ENCODE assay signal across 8 mouse cellular contexts in genomic region chr10:24493392-24493791, GRCm38 (mm10).
DNase-seq lines count a peak whose midpoint lies in the region; ATAC-seq and TF ChIP-seq lines count a peak whose summit lies in the region.

No protein-coding gene starts in this region.

- WGBS in intestine, embryonic 14.5 days, result 56% methylated on average over 4 of the region's 4 CpGs
- WGBS in intestine, postnatal 0 days, result 48% methylated on average over 4 of the region's 4 CpGs
- 45% methylated on average over 4 of the region's 4 CpGs for WGBS in kidney, embryonic 14.5 days
- WGBS in stomach, embryonic 15.5 days, result 41% methylated on average over 4 of the region's 4 CpGs
- WGBS in forebrain, embryonic 15.5 days, result 64% methylated on average over 4 of the region's 4 CpGs

- H3K4me1 ChIP-seq in intestine, embryonic 14.5 days (replicated peaks; ENCODE audit: control insufficient read depth, insufficient read depth, low read length), result peaks cover 11% of the 10 kb centered on the region
- no peaks in the 10 kb centered on the region for H3K4me1 ChIP-seq in intestine, postnatal 0 days (replicated peaks; ENCODE audit: control insufficient read depth, insufficient read depth, low read length)
- H3K4me1 ChIP-seq in kidney, embryonic 14.5 days (ENCODE audit: control insufficient read depth, insufficient read depth, low read length), result no peaks in the 10 kb centered on the region
- H3K4me1 ChIP-seq in stomach, embryonic 15.5 days, result 0 out of 2 replicates have a peak, but pooled peaks cover 3% of the 10 kb centered on the region
- no peaks in the 10 kb centered on the region for H3K4me1 ChIP-seq in forebrain, embryonic 15.5 days

- no peak for DNase-seq in intestine, embryonic 14.5 days (ENCODE audit: low spot score)
- DNase-seq in heart, adult 11 months, result peak; percentile 96
- DNase-seq in layer of hippocampus, adult 2 months (ENCODE audit: low spot score in 2 of 2), result no peak

- no peaks in the 10 kb centered on the region for H3K9me3 ChIP-seq in intestine, embryonic 14.5 days (ENCODE audit: control insufficient read depth, low read length)
- no peaks in the 10 kb centered on the region for H3K9me3 ChIP-seq in intestine, postnatal 0 days (ENCODE audit: control insufficient read depth)
- no peaks in the 10 kb centered on the region for H3K9me3 ChIP-seq in kidney, embryonic 14.5 days (ENCODE audit: control insufficient read depth, low read length)
- H3K9me3 ChIP-seq in stomach, embryonic 15.5 days, result no peaks in the 10 kb centered on the region
- H3K9me3 ChIP-seq in forebrain, embryonic 15.5 days, result no peaks in the 10 kb centered on the region

- H3K27me3 ChIP-seq in intestine, embryonic 14.5 days (replicated peaks; ENCODE audit: control insufficient read depth, insufficient read depth, low read length), result no peaks in the 10 kb centered on the region
- no peaks in the 10 kb centered on the region for H3K27me3 ChIP-seq in intestine, postnatal 0 days (replicated peaks; ENCODE audit: control insufficient read depth, insufficient read depth, low read length)
- H3K27me3 ChIP-seq in kidney, embryonic 14.5 days (ENCODE audit: control insufficient read depth, insufficient read depth, low read length), result no peaks in the 10 kb centered on the region
- no peaks in the 10 kb centered on the region for H3K27me3 ChIP-seq in stomach, embryonic 15.5 days (replicated peaks)
- no peaks in the 10 kb centered on the region for H3K27me3 ChIP-seq in forebrain, embryonic 15.5 days

- H3K9ac ChIP-seq in intestine, embryonic 14.5 days (ENCODE audit: low read length), result no peak overlapping the region
- no peak overlapping the region for H3K9ac ChIP-seq in intestine, postnatal 0 days (ENCODE audit: low read depth, low read length)
- no peak overlapping the region for H3K9ac ChIP-seq in kidney, embryonic 14.5 days (ENCODE audit: low read depth, low read length)
- H3K9ac ChIP-seq in stomach, embryonic 15.5 days, result no peak overlapping the region
- no peak overlapping the region for H3K9ac ChIP-seq in forebrain, embryonic 15.5 days (replicated peaks)

- no peaks in the 10 kb centered on the region for H3K36me3 ChIP-seq in intestine, embryonic 14.5 days (ENCODE audit: control insufficient read depth, insufficient read depth, low read length)
- H3K36me3 ChIP-seq in intestine, postnatal 0 days (ENCODE audit: control insufficient read depth, insufficient read depth), result no peaks in the 10 kb centered on the region
- no peaks in the 10 kb centered on the region for H3K36me3 ChIP-seq in kidney, embryonic 14.5 days (ENCODE audit: control insufficient read depth, insufficient read depth, low read length)
- no peaks in the 10 kb centered on the region for H3K36me3 ChIP-seq in stomach, embryonic 15.5 days
- no peaks in the 10 kb centered on the region for H3K36me3 ChIP-seq in forebrain, embryonic 15.5 days

- TF ChIP-seq CTCF in intestine, postnatal 0 days (IDR thresholded peaks at IDR 0.05; ENCODE audit: low read depth), result no peak
- TF ChIP-seq CTCF in layer of hippocampus, adult 2 months (conservative IDR thresholded peaks at IDR 0.05), result no peak

- no peak overlapping the region for H3K4me3 ChIP-seq in intestine, embryonic 14.5 days (ENCODE audit: low read depth, low read length)
- H3K4me3 ChIP-seq in intestine, postnatal 0 days (ENCODE audit: low read depth, low read length), result no peak overlapping the region
- no peak overlapping the region for H3K4me3 ChIP-seq in kidney, embryonic 14.5 days (ENCODE audit: low read length)
- H3K4me3 ChIP-seq in stomach, embryonic 15.5 days (replicated peaks), result no peak overlapping the region
- H3K4me3 ChIP-seq in forebrain, embryonic 15.5 days, result no peak overlapping the region
- no peak overlapping the region for H3K4me3 ChIP-seq in layer of hippocampus, adult 2 months

- ATAC-seq in intestine, embryonic 14.5 days (replicated peaks; ENCODE audit: low FRiP score, low TSS enrichment, low read depth), result no peak
- ATAC-seq in intestine, postnatal 0 days, result no peak
- ATAC-seq in kidney, embryonic 14.5 days (ENCODE audit: low FRiP score, low TSS enrichment), result no peak
- ATAC-seq in stomach, embryonic 15.5 days (ENCODE audit: insufficient read depth, low FRiP score, low read depth), result peak; percentile 68; the same call in 1 of the 2 replicates
- ATAC-seq in forebrain, embryonic 15.5 days (replicated peaks), result no peak
- no peak for ATAC-seq in megakaryocyte, adult 5-6 weeks (ENCODE audit: poor library complexity, severe bottlenecking)

- H3K4me2 ChIP-seq in intestine, embryonic 14.5 days (ENCODE audit: low read length), result no peak overlapping the region
- H3K4me2 ChIP-seq in intestine, postnatal 0 days (replicated peaks; ENCODE audit: low read depth), result no peak overlapping the region
- no peak overlapping the region for H3K4me2 ChIP-seq in kidney, embryonic 14.5 days (replicated peaks; ENCODE audit: low read depth, low read length)
- H3K4me2 ChIP-seq in stomach, embryonic 15.5 days, result no peak overlapping the region
- H3K4me2 ChIP-seq in forebrain, embryonic 15.5 days (replicated peaks), result no peak overlapping the region

- H3K27ac ChIP-seq in intestine, embryonic 14.5 days (ENCODE audit: low read depth), result peak overlapping the region; percentile 17
- no peak overlapping the region for H3K27ac ChIP-seq in intestine, postnatal 0 days (ENCODE audit: low read depth, low read length)
- H3K27ac ChIP-seq in kidney, embryonic 14.5 days (ENCODE audit: low read depth, low read length), result peak overlapping the region; percentile 49; the same call in 1 of the 2 replicates
- no peak overlapping the region for H3K27ac ChIP-seq in stomach, embryonic 15.5 days
- no peak overlapping the region for H3K27ac ChIP-seq in forebrain, embryonic 15.5 days (replicated peaks)
- H3K27ac ChIP-seq in layer of hippocampus, adult 2 months, result no peak overlapping the region

Comparison
In these comparisons a context has a peak if more than half of its experiments do, and no peak if none do; other contexts are left out.
1. H3K27ac ChIP-seq: peak in intestine, embryonic 14.5 days (single experiment) and kidney, embryonic 14.5 days (single experiment); none in intestine, postnatal 0 days (single experiment), stomach, embryonic 15.5 days (single experiment), forebrain, embryonic 15.5 days (single experiment) and layer of hippocampus, adult 2 months (single experiment).